Mouse (Mus musculus) myocyte (in vitro differentiated cells): ENCODE measurements around the gene Cadm4. TPM values are rescaled to one million over a fixed set of nuclear protein-coding genes. Genes with fewer than 3 reads are reported as not detected.
"Not testable (repeated sequence)": the region's sequence is repeated elsewhere in the genome, so short reads cannot be mapped to it uniquely, and the experiment has no call there.

Source experiments
- H3K27me3 ChIP-seq: one replicate; pipeline ENCODE4 v1.6.1; 2011; ENCODE audit not compliant: control insufficient read depth, insufficient read depth, insufficient read length
- H3K36me3 ChIP-seq: one replicate; pipeline ENCODE4 v1.6.1; 2011; ENCODE audit not compliant: control insufficient read depth, insufficient read depth
- H3K4me2 ChIP-seq: one replicate; pipeline ENCODE4 v1.6.1; 2011; ENCODE audit warnings: low read depth, control low read depth
- H3K4me3 ChIP-seq: one replicate; pipeline ENCODE4 v1.5.1; 2011; ENCODE audit warnings: mild to moderate bottlenecking, control low read depth, moderate library complexity
- H3K79me2 ChIP-seq: one replicate; pipeline ENCODE4 v1.6.1; 2011; ENCODE audit not compliant: control insufficient read depth, insufficient read depth
- H3ac ChIP-seq: one replicate; pipeline ENCODE4 v1.6.1; 2011; ENCODE audit not compliant: control insufficient read depth, insufficient read length
- CEBPB ChIP-seq: IDR thresholded peaks from 2 replicates; pipeline ENCODE4 v1.6.1; 2011; ENCODE audit warnings: mild to moderate bottlenecking, moderate library complexity; ENCODE audit not compliant: poor library complexity, insufficient read depth, severe bottlenecking
- E2F4 ChIP-seq: IDR thresholded peaks from one replicate; pipeline ENCODE4 v1.6.1; 2011; ENCODE audit warnings: mild to moderate bottlenecking, control low read depth, moderate library complexity; ENCODE audit not compliant: insufficient read depth
- MAX ChIP-seq: IDR thresholded peaks from one replicate; pipeline ENCODE4 v1.6.1; 2011; ENCODE audit warnings: low read depth, mild to moderate bottlenecking, control low read depth
- MYOD1 ChIP-seq, 3 experiments: IDR thresholded peaks; one replicate each; pipeline ENCODE4 v1.6.1; 2011; ENCODE audit warnings: control low read depth in 2 of 3, low read depth in 2 of 3, mild to moderate bottlenecking in 2 of 3, moderate library complexity in 1 of 3; ENCODE audit not compliant: insufficient read length in 2 of 3, control insufficient read depth in 1 of 3
- MYOG ChIP-seq, 3 experiments: IDR thresholded peaks; one replicate each; pipeline ENCODE4 v1.6.1; 2011; ENCODE audit warnings: control low read depth in 2 of 3, low read depth in 2 of 3, mild to moderate bottlenecking in 2 of 3; ENCODE audit not compliant: insufficient read length in 2 of 3, control insufficient read depth in 1 of 3, insufficient read depth in 1 of 3
- POLR2A ChIP-seq: IDR thresholded peaks from one replicate; pipeline ENCODE4 v1.6.1; 2011; ENCODE audit warnings: low read depth, mild to moderate bottlenecking, control low read depth, moderate library complexity; ENCODE audit not compliant: insufficient read length
- POLR2AphosphoS2 ChIP-seq: IDR thresholded peaks from one replicate; pipeline ENCODE4 v1.6.1; 2011; ENCODE audit warnings: low read depth, control low read depth; ENCODE audit not compliant: insufficient read length
- REST ChIP-seq: IDR thresholded peaks from one replicate; pipeline ENCODE4 v1.6.1; 2011; ENCODE audit warnings: mild to moderate bottlenecking, control low read depth, moderate library complexity; ENCODE audit not compliant: insufficient read depth, insufficient read length
- SRF ChIP-seq: IDR thresholded peaks from one replicate; pipeline ENCODE4 v1.6.1; 2011; ENCODE audit warnings: low read depth; ENCODE audit not compliant: control insufficient read depth, insufficient read length
- TCF12 ChIP-seq: IDR thresholded peaks from one replicate; pipeline ENCODE4 v1.6.1; 2011; ENCODE audit warnings: mild to moderate bottlenecking, control low read depth; ENCODE audit not compliant: poor library complexity, insufficient read depth, severe bottlenecking
- TCF3 ChIP-seq: IDR thresholded peaks from one replicate; pipeline ENCODE4 v1.6.1; 2011; ENCODE audit warnings: low read depth, control low read depth; ENCODE audit not compliant: insufficient read length
- USF1 ChIP-seq: IDR thresholded peaks from one replicate; pipeline ENCODE4 v1.6.1; 2011; ENCODE audit warnings: low read depth, mild to moderate bottlenecking, control low read depth, moderate library complexity
- polyA plus RNA-seq: library from polyadenylated mRNA; unstranded; fragments of >200 nt; fragmentation: generic; extraction: Trizol; gene quantifications from one replicate; pipeline ENCODE4 v1.2.1, GENCODE M21; 2012; ENCODE audit warnings: missing spikeins

Gene Cadm4
- polyA plus RNA-seq, 1 experiment: 54.4 TPM

- Histone ChIP-seq H3K27me3 (no peaks in the 10 kb centered on the region), H3K79me2 (no peaks in the 10 kb centered on the region), H3K4me2 (no peak overlapping the region), H3K36me3 (no peaks in the 10 kb centered on the region), H3ac (no peak overlapping the region), H3K4me3 (no peak overlapping the region)
- TF ChIP-seq TCF12 (no peak), POLR2AphosphoS2 (no peak), TCF3 (no peak), MAX (no peak), MYOG (IDR thresholded peaks at IDR 0.05; ENCODE audit: control insufficient read depth in 1 of 3, insufficient read depth in 1 of 3, insufficient read length in 2 of 3, low read depth in 2 of 3) (no peak), SRF (no peak), MYOD1 (IDR thresholded peaks at IDR 0.05; ENCODE audit: control insufficient read depth in 1 of 3, insufficient read length in 2 of 3, low read depth in 2 of 3) (no peak), CEBPB (no peak), USF1 (no peak)
Measured at GRCm38 (mm10) chr7:24517654-24518053, 35.8 kb downstream of the Cadm4 start.

- Histone ChIP-seq H3K27me3 (no peaks in the 10 kb centered on the region), H3K4me3 (no peak overlapping the region), H3K4me2 (no peak overlapping the region), H3K36me3 (no peaks in the 10 kb centered on the region), H3K79me2 (no peaks in the 10 kb centered on the region), H3ac (no peak overlapping the region)
- TF ChIP-seq TCF3: no peak
- TF ChIP-seq CEBPB: no peak
- TF ChIP-seq USF1: no peak
Measured at GRCm38 (mm10) chr7:24519130-24519529, 37.3 kb downstream of the Cadm4 start.

- not testable (repeated sequence) for H3ac ChIP-seq, H3K27me3 ChIP-seq, H3K4me3 ChIP-seq, H3K36me3 ChIP-seq, H3K79me2 ChIP-seq, H3K4me2 ChIP-seq
Measured at GRCm38 (mm10) chr7:24520054-24520453, 38.2 kb downstream of the Cadm4 start.

- Histone ChIP-seq H3ac (no peak overlapping the region), H3K79me2 (no peaks in the 10 kb centered on the region), H3K36me3 (no peaks in the 10 kb centered on the region), H3K27me3 (no peaks in the 10 kb centered on the region), H3K4me3 (no peak overlapping the region), H3K4me2 (no peak overlapping the region)
- TF ChIP-seq E2F4: no peak
- TF ChIP-seq USF1: no peak
- no peak for TF ChIP-seq TCF12
- no peak for TF ChIP-seq TCF3
- no peak for TF ChIP-seq MYOG (IDR thresholded peaks at IDR 0.05; ENCODE audit: control insufficient read depth in 1 of 3, insufficient read depth in 1 of 3, insufficient read length in 2 of 3, low read depth in 2 of 3)
- TF ChIP-seq MYOD1 (IDR thresholded peaks at IDR 0.05; ENCODE audit: control insufficient read depth in 1 of 3, insufficient read length in 2 of 3, low read depth in 2 of 3): no peak
- TF ChIP-seq POLR2AphosphoS2: no peak
- TF ChIP-seq POLR2A: no peak
- TF ChIP-seq MAX: no peak
- TF ChIP-seq CEBPB: no peak
- no peak for TF ChIP-seq REST
- TF ChIP-seq SRF: no peak
Measured at GRCm38 (mm10) chr7:24522805-24523204, 41.0 kb downstream of the Cadm4 start.

- H3ac ChIP-seq: no peak overlapping the region
- H3K4me2 ChIP-seq: no peak overlapping the region
- no peaks in the 10 kb centered on the region for H3K27me3 ChIP-seq
- H3K36me3 ChIP-seq: no peaks in the 10 kb centered on the region
- no peak overlapping the region for H3K4me3 ChIP-seq
- no peaks in the 10 kb centered on the region for H3K79me2 ChIP-seq
- no peak for TF ChIP-seq CEBPB
- no peak for TF ChIP-seq USF1
- TF ChIP-seq E2F4: no peak
- no peak for TF ChIP-seq MYOG (IDR thresholded peaks at IDR 0.05; ENCODE audit: control insufficient read depth in 1 of 3, insufficient read depth in 1 of 3, insufficient read length in 2 of 3, low read depth in 2 of 3)
- no peak for TF ChIP-seq POLR2A
- TF ChIP-seq SRF: no peak
- TF ChIP-seq TCF3: no peak
- TF ChIP-seq TCF12: no peak
- no peak for TF ChIP-seq MAX
- TF ChIP-seq MYOD1 (IDR thresholded peaks at IDR 0.05; ENCODE audit: control insufficient read depth in 1 of 3, insufficient read length in 2 of 3, low read depth in 2 of 3): no peak
- TF ChIP-seq POLR2AphosphoS2: no peak
- no peak for TF ChIP-seq REST
Measured at GRCm38 (mm10) chr7:24523723-24524122, 41.9 kb downstream of the Cadm4 start.

- Histone ChIP-seq H3K79me2 (no peaks in the 10 kb centered on the region), H3K4me3 (no peak overlapping the region), H3K36me3 (no peaks in the 10 kb centered on the region), H3K4me2 (no peak overlapping the region), H3ac (no peak overlapping the region), H3K27me3 (no peaks in the 10 kb centered on the region)
- TF ChIP-seq MAX (no peak), MYOG (IDR thresholded peaks at IDR 0.05; ENCODE audit: control insufficient read depth in 1 of 3, insufficient read depth in 1 of 3, insufficient read length in 2 of 3, low read depth in 2 of 3) (no peak), SRF (no peak), TCF12 (no peak), POLR2A (no peak), USF1 (no peak), TCF3 (no peak), E2F4 (no peak), CEBPB (no peak)
Measured at GRCm38 (mm10) chr7:24524978-24525377, 43.2 kb downstream of the Cadm4 start.
